Mouse (Mus musculus): ENCODE results near the gene Cdh1.

Gene Cdh1

DNA sequence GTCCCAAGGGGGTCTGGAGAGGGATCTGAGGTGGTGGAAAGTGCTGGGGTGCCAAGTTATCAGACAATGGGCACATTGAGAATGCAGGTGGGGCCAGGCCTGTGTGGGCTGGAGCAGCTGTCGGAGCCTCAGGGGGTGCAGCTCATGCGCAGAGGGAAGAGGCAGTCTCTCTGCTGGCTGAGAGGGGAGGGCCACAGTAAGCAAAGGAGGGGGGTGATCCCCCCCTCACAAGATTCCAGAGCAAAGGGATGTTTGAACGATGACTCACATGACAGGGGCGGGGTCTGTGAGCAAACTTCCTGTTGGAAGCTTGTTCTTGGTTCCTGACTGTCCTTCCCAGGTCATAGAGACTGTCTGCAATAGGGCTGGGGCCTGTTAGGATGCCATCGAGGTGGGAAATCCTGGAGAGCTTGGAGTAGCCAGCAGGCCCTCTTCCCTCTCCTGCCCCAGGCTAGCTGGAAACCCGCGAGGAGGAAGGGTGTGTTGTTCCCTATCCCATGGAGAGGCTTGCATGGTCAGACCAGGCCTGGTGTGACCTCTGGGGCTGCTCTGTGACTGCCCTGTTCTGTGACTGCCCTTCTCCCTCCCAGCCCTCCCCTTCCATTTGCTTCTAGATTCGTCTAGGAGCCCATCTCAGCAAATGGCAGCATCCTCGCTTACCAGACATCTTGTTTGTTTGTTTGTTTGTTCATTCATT lies 16.5 kb downstream of the Cdh1 start:
- DNase-seq (ENCODE audit: inconsistent age in 2 of 2, low spot score in 1 of 2), result peak; percentile 19 to 49

DNA sequence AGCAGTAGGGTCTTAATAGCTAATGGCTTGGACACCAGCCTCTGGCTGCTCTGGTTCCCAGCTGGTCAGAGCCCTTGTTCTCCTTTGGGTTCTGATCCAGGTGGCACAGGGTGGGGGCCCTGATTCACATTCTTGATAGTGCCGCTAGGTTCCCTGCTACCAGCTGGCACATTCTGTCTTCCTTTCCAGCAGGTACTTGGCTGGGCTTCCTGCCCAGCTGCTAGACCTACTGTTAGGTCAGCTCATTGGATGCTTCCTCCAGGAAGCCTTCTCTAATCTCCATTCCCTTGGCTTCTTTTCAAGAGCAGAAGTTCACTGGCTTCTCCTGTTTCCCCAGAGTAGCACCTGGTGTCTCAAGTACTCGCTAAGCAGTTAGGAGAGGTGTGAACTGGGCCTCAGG lies 17.3 kb downstream of the Cdh1 start:
- DNase-seq (ENCODE audit: inconsistent age in 2 of 2, low spot score in 1 of 2), result no peak

DNA sequence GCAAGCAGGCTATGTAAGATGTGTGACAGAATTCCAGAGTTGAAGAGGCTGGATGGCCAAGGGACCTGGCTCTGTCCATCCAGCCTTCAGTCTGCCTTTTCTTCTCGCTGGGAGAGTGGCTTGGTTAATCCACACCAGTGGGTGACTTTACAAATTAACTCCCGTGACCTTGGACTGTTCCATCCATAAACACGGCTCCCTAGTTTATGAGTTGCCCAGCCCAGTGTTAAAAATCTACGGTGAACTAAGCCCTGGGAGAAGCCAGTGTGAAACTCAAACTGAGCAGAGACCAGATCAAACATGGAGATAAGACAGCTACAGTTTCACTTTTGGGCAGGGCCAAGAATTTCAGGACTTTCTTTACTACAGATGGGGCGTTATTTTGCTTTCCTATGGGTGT lies 19.9 kb downstream of the Cdh1 start:
- no peak for DNase-seq (ENCODE audit: inconsistent age in 2 of 2, low spot score in 1 of 2)

DNA sequence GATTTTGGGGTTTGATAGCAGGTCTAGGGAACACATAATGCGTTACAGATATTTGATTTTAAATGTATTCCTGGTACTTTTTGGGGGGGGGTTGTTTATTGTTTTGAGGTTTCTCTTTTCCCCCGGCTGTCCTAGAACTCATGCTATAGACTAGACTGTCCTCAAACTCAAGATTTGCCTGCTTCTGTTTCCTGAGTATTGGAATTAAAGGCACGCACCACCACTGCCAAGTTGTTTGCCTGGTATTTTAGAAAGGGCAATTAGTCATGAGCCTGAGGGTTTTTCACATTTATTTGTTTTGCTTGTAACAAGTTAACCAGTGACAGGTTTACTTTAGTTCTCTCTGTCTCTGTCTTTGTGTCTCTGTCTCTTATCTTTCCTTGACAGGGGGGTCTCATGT lies 20.3 kb downstream of the Cdh1 start:
- no peak for DNase-seq (ENCODE audit: inconsistent age in 2 of 2, low spot score in 1 of 2)

DNA sequence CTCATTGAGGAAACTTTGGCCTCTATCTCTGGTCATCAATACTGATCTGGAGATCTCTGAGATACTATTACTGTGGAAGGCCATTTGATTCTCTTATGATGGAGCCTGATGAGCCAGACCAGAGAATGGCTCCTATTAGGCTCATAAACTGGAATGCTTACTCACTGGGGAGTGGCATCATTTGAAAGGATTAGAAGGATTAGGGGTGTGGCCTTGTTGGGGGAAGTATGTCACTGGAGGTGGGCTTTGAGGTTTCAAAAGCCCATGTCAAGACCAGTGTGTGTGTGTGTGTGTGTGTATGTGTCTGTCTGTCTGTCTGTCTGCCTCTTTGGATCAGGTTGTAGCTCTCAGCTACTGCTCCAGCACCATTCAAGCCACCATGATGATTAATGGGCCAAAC lies 20.8 kb downstream of the Cdh1 start:
- no peak for DNase-seq (ENCODE audit: inconsistent age in 2 of 2, low spot score in 1 of 2)

DNA sequence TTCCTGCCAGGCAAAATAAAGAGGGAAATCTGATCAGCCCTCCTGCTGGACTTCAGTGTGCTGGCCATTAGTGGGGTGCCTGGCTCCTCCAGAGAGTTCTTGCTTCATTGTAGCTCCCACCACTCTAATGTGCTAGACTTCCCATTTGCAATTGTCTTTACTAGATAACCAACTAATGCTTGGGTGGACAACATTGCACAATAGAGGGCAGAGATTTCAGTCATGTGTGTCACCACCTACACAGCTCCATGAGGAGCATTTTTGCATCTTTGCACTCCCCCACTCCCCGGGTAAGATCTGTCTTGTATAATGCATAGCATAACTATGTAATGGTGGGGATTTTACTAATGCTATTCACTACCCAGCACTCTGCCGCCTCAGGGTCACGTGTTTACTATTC lies 21.6 kb downstream of the Cdh1 start:
- DNase-seq (ENCODE audit: inconsistent age in 2 of 2, low spot score in 1 of 2), result no peak

DNA sequence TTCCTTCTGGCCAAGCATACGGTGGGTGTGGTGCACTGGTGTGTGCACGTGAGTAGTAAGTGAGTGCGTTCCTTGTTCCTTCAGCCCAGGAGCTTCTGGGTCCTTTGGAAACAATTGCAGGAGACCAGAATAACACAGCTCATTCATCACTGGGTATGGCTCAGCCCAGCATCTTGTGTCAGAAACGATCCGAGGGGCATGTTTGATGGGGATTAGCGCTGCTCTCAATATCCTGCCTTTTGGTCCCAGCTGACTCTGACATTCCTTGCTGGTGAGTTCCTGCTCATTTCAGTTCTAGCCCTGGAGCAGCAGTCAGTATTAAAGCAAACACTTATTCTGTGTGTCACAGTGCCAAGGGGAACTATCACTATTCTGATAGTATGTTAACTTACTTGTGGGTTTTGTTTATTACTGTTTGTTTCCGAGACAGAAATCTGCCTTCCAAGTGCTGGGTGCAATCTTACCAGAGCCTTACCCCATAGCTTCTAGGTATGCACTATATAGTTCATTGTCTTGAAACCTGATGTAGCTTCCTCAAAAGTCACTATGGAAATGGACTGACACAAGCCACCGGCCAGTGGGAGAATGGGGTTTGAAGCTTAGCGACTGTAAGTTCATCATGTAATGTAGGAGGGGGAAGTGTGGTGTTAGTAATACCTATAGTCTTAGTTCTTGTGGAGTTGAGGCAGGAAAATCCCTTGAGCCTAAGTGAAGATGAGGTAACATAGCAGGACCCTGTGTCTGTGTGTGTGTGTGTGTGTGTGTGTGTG lies 23.1 kb downstream of the Cdh1 start:
- no peak for DNase-seq (ENCODE audit: inconsistent age in 2 of 2, low spot score in 1 of 2)

DNA sequence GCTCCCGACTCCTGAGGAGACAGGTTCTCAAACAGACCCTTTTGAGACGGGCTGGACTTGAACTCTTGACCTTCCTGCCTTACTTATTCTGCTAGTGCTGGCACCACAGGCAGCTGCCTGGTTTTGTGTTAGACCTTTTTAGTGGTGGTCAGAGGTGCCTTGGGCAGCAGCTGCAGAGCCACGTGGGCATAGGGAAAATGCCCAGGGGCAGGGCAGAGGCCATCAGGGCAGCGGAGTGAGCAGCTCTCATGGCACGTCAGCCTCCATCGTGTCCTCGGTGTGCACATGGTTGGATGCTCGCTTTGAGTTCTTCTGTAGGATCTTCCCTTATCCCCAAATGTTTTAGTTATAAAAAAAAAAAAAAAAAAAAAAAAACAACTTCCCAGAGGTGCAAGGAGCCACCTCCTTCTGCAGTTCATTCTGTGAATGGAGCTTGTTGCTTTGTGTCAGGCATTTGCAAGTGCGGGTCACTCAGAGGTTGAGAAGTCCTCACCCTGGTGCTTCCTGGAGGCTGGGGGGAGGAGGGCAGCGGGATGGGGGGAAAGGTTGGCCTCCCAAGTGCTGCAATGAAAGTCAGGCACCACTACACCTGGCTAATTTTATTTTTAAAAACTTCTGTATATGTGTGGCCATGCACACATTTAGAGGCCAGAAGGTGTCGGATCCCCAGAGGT lies 25.3 kb downstream of the Cdh1 start:
- no peak for DNase-seq (ENCODE audit: inconsistent age in 2 of 2, low spot score in 1 of 2)

DNA sequence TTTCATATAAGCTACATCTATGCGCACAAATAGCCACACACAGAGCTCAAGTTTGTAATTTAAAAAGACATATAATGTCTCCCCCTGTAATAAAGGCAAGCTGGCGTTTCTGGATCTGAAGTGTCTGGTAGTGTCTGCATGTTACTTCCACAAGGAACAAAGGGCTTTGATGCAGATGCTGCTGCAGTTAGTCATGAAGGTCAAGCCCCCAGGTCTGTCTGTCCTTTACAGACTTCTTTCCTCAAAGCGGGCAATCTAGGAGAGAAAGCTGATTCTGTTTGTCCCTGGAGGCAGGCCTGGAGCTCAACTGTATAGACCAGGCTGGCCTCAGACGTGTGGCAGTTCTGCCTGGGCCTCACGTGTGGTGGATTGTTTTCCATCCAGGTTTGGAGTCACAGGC lies 26.3 kb downstream of the Cdh1 start:
- no peak for DNase-seq (ENCODE audit: inconsistent age in 2 of 2, low spot score in 1 of 2)

DNA sequence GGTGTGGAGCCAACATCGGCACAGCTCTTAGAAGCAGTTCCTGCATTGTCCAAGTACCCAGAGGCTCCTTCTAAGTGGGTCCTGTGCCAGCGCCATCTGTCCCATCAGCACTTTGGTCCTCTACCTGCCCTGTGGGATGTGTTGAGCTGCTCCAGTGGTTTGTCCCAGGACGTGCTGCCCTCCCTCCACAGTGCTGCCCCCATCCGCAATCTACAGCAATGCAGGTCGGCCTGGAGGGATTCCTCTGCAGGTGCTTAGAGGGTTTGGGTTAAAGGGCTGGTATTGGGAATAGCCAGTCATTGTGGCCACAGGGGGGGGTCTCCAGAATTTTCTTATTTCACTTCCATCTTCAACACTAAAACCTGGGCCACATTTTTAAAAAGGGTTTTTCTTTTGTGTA lies 28.8 kb downstream of the Cdh1 start:
- no peak for DNase-seq (ENCODE audit: inconsistent age in 2 of 2, low spot score in 1 of 2)

DNA sequence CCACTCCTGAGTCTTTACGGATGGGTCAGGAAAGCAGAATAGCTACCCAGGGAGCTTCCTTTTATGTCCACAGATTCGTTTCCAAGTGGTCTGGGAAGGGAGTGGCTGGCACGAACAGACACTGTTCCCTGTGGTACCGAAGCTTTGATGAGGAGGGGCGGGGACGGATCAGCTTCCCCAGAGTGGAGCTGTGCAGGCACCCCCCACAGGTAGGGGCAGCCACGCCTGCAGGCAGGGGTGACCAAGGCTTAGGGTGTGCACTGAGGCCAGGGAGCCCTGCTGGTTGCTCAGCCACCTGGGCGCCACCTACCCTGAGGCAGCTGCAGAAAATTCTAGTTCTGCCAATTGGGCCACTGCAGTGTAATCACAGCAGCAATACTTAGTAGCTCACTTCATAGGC lies 29.5 kb downstream of the Cdh1 start:
- DNase-seq (ENCODE audit: inconsistent age in 2 of 2, low spot score in 1 of 2), result no peak

DNA sequence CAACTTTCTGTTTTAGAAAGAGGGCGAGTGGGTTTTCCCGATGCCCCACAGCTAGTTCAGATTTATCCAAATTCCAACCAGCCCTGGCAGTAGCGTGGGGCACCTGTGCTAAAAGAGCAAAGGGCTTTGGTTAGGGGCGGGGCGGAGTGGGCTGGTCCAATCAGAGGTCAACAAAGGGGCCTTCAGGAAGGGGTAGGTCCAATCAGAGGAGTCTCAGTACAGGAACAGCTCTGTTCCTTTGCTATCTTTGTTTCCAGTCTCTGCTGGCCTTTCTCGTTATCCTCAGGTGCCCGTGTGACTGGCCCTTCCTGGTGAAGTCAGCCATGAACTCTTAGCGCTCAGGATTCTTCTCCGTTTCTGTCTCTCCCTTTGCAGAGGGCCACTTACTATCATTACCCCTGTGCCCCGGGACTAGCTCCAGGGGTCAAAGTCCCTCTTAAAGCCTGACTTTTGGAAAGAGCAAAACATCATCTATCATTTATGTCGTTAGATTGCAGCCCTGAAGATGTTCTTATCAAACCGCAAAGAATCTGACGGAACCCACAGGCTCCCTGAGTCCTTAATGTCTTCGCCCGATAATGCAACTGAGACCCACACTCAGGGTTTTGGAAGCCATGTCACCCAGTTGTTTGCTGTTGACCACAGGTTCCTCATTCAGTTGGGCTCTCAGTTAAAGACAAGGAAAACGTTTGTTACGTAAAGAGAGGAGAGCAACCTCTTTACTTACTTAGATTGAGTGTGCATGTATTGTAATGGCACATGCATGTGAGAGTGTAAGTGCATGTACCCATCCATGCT lies 30.4 kb downstream of the Cdh1 start:
- DNase-seq (ENCODE audit: inconsistent age in 2 of 2, low spot score in 1 of 2), result no peak

DNA sequence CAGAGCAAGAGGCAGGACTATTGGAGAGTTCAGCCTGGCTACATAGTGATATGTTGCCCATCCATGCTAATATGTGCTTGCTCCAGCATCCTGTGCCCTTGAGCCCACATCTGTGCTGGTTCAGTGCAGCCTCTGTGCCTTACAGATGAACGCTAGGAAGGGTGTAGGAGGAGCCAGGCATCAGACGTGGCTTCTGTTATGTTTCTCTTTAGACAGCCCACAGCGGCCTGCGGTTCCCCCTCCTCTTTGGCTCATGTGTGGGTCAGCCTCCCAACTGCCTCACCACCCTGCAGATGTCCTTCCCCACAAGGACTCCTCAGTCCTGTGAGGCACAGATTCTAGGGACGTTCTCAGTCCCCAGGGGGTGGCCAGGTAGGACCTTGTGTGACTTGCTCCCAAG lies 32.1 kb downstream of the Cdh1 start:
- no peak for DNase-seq (ENCODE audit: inconsistent age in 2 of 2, low spot score in 1 of 2)

DNA sequence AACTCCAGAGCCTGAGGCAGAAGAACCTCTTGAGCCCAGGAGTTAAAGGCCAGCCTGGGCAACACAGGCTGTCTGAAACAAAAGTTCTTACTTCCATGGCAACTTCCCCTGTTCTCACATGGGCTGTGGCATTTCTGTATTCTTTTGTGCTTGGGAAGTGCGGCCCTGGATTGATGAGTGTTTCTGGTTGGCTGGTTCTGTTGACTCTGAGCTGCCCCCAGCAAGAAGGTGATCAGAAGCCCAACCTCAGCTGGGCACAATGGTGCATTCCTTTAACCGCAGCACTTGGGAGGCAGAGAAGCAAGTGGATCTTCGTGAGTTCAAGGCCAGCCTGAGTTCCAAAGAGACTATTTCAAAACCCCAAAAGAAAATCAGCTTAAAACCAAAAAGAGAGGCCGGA lies 34.3 kb downstream of the Cdh1 start:
- DNase-seq (ENCODE audit: inconsistent age in 2 of 2, low spot score in 1 of 2), result no peak

DNA sequence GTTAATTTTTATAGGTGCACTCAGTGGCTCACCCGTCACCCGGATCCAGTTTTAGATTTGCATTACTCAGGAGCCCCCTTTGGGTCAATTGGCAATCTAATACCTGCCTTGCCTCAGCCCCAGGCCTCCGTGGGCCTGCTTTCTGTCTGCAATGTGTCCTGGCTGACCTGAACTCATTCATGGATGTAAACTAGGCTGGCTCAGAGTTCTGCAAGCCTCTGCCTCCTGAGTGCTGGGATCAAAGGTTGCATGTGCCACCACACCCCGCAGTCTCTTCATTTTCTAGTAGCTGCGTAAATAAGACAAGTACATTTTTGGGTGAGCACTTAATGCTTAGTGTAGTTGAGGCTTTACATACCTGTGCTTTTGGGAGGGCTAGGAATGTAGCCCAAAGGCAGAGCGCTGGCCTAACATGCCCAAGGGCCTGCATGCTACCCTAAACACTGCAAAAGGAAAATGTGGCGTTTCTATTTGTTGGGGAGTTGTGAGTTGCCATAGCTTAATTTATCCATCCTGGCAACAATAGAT lies 35.7 kb downstream of the Cdh1 start:
- no peak for DNase-seq (ENCODE audit: inconsistent age in 2 of 2, low spot score in 1 of 2)

DNA sequence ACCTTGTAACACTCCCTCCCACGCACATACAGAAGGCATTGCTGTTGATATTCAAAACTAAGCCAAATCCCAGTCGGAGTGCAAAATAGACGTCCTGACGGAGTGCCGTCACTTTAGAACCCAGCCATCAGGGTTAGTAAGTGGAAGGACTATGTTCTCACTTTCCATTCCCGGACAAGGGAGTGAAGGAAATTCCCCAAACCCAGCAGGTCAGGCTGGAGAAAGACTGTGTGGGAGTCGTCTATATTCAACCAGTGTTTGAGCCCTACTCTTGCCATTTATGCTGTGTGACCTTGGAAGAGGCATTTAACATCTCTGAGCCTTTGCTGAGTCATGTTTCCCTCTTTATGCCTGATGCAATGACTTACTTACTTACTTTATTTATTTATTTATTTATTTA lies 37.1 kb downstream of the Cdh1 start:
- DNase-seq (ENCODE audit: inconsistent age in 2 of 2, low spot score in 1 of 2), result peak in 1 of 2 experiments; percentile 60

DNA sequence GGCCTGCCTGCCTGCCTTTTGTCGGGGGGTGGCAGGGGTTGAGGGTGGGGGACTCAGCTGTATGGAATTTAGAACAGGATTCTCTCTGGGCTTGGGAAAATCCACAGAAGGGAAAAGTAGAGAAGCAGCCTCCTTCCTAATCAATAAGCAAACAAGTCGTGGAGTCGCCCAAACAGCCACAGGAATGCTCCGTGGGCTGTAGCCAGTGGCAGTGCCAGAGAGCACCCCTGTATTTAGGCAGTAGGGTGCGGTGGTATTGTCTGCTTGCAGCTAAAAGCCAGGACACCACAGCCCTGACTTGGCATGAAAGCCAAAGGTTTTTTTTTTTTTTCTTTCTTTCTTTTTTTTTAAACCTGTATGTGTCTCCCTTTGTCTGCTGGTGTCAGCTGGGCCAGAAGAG lies 37.8 kb downstream of the Cdh1 start:
- no peak for DNase-seq (ENCODE audit: inconsistent age in 2 of 2, low spot score in 1 of 2)

DNA sequence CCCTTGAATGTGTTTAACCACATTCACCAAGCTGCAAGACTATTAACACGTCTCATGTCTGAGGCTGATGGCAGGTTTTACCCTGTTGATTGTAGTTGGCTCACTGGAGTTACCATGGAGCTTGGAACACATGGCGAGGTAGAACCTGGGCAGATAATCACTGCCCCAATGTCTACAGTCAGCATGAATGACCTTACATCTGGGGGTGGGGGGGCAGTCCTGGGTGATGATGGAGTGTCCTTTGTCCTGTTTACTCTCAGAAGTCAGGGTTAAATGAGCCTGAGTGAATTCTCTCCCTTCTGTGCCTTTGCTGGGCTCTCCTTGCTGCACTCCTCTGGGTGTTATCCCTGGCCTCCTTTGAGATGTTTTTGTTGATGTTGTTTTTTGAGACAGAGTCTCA lies 39.0 kb downstream of the Cdh1 start:
- DNase-seq (ENCODE audit: inconsistent age in 2 of 2, low spot score in 1 of 2), result no peak

DNA sequence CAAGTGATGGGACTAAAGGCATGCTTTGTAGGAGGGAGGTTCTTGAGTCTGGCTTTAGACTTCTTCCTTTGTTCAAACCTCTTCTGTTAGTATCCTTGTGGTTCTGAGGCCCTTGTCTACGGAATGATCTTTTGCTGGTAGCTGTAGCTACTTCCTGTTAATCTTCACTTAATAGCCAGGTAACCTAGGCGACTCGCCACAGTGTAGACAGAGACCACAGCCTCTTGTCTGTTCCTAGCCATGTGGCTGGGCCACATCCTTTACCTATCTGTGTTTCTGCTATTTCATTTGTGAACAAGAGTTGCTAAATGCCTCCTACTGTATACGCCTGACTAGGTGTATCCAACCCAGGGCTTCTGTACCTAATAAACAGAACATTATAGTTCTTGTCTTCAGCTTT lies 39.9 kb downstream of the Cdh1 start:
- no peak for DNase-seq (ENCODE audit: inconsistent age in 2 of 2, low spot score in 1 of 2)

DNA sequence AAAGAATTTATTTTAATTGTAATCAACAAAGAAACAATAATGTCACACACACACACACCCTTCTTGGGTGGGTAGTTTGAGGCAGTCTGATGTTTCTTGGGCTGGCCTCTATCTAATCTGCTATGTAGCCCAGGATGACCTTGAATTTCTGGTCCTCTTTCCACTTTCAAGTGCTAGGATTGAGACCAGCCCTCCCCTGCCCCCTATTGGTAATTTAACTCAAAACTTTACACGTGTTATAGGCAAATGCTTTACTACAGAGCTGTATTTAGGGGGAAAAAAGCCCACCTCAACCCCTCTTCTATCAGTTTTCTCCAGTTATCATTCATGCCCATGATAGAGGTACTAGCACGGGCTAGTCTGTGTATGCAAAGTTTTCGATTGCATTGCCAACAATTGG lies 41.8 kb downstream of the Cdh1 start:
- peak in 1 of 2 experiments; percentile 37 for DNase-seq (ENCODE audit: inconsistent age in 2 of 2, low spot score in 1 of 2)

DNA sequence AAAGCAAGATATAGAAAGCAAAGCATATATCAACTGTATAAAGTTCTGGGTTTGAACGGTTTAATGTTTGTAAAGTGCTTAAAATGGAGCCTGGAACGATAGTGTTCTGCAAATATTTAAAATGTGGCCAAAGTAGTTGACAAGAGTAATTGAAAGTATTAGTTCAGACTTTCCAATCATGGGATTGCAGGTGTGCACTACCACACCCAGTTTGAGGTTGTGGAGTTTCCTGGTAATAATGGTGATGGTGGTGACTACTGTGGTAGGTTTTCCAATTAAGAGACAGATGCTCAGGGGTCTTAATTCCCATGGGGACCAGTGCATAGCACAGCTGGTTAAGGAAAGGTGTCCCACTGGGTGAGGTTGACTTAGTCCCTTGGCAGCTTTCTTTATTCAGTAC lies 43.0 kb downstream of the Cdh1 start:
- no peak for DNase-seq (ENCODE audit: inconsistent age in 2 of 2, low spot score in 1 of 2)
